Mouse (Mus musculus): ENCODE data around the gene Duox2. TPM values are rescaled to one million over a fixed set of nuclear protein-coding genes. Genes with fewer than 3 reads are reported as not detected.

Gene Duox2
- 0.09 TPM in 1 of 2 replicates, not detected in the other for polyA plus RNA-seq (2015; fragmentation: Nextera tagmentation; extraction: Ambion mirVana)

GRCm38 (mm10) chr2:122298096-122298499, at the start of gene Duox2:
TSS of gene Duox2 (minus strand) at chr2:122298449.

DNA sequence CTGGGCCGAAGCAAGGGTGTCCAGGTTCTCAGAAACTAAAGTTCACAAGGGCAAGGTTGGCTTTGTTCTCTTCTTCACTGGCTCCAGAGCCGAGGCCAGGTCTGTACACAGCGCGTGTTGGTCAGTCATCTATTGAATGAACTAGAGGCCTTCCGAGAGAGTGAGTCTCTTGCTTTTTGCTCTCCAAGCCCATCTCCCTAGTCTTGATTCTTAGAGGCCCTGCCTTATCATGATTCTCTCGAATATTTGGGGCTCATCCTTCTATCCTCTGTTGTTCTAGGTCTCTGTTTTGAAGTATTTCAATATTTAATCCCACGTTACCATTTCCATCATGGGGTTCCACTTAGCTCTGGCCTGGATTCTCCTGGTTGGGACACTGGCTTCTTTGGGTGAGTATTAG, 17.1 kb upstream of the Duox2 start, which contains the start of gene Duox1:
Gene Duox1, plus strand, starts transcription at position 301 of the 400 bp plus-strand sequence.

DNA sequence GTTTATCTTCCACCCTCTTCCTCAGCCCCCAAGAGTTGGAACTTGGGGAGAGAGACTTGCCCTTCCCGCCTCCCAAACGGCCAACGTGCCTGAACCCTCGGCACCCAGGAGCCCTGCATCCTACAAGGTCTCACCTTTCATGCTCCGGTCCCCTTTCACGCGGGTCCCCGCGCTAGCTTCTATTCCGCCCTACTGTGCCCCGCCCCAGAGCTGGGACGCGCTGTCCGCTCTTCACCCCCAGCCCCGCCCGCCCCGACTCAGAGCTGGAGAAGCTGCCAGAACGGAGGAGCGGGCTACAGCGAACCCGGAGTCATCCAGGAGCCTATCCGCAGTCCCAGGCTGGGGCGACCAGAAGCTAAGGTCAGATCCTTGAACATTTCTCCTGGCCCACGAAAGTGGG, 15.3 kb upstream of the Duox2 start, which contains the start of gene Duoxa1:
Gene Duoxa1, minus strand, starts transcription at position 195 of the 400 bp plus-strand sequence.

DNA sequence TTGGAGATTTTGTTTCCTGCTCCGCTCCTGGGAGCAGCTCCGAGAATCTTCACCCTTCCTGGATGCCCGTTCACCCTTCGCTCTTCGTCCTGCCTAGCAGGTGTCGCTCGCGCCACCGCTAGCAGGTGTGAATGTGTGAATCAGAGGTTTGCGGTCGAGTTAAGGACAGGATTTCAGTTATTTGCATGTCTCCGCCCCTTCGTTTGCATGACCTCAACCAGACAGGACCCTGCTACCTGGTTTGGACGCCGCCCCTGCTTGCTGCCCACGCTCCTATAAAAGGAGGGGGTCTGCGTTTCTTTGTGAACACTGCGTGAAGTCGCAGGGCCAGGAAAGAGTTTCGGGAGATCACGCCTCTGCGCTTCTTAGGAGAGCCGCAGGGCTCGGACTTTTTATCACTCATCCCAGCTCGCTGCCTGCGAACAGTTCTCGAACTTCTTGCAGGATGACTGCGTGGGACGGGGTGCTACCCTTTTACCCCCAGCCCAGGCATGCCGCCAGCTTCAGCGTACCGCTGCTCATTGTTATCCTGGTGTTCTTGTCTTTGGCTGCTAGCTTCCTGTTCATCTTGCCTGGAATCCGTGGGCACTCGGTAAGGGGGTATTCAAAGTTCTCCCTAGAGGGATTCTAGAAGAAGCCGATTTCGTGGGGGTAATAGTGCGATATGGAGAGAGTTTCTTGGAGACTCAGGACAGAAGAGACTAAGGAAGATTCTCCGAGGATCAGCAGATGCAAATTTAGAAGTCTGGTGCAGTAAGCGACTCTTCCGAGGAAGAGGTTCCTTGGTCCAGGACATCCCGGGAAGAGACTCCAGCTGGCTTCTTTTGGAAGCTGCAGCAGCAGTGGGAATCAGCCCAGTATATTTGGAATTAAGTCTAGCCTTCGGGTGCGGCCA, 594 bp upstream of the Duox2 start, which contains the start of gene Duoxa2:
Gene Duoxa2, plus strand, starts transcription at position 305 of the 895 bp plus-strand sequence.

GRCm38 (mm10) chr2:122234611-122235288, 63.5 kb downstream of the Duox2 start, which contains the start of gene Sord:
TSS of gene Sord (plus strand) at chr2:122234749.

Other genes with a start within 250 kb of the Duox2 start
- gene Spg11, start 180.1 kb downstream of the Duox2 start, polyA plus RNA-seq (2015; fragmentation: Nextera tagmentation; extraction: Ambion mirVana): 3.2 and 4.9 TPM in 2 replicates
- gene B2m, start 150.8 kb downstream of the Duox2 start, polyA plus RNA-seq (2015; fragmentation: Nextera tagmentation; extraction: Ambion mirVana): 987 and 1,399 TPM in 2 replicates
- gene Trim69, start 137.7 kb downstream of the Duox2 start, polyA plus RNA-seq (2015; fragmentation: Nextera tagmentation; extraction: Ambion mirVana): not detected in 2 replicates
- gene Patl2, start 112.3 kb downstream of the Duox2 start, polyA plus RNA-seq (2015; fragmentation: Nextera tagmentation; extraction: Ambion mirVana): not detected in 2 replicates
- gene Terb2, start 112.2 kb downstream of the Duox2 start, polyA plus RNA-seq (2015; fragmentation: Nextera tagmentation; extraction: Ambion mirVana): not detected in 2 replicates
- gene Sord, start 63.7 kb downstream of the Duox2 start, polyA plus RNA-seq (2015; fragmentation: Nextera tagmentation; extraction: Ambion mirVana): 36.0 and 38.2 TPM in 2 replicates
- 0.12 and 0.25 TPM in 2 replicates for gene Duoxa2, start 451 bp upstream of the Duox2 start, polyA plus RNA-seq (2015; fragmentation: Nextera tagmentation; extraction: Ambion mirVana)
- 0.19 and 0.47 TPM in 2 replicates for gene Duoxa1, start 15.3 kb upstream of the Duox2 start, polyA plus RNA-seq (2015; fragmentation: Nextera tagmentation; extraction: Ambion mirVana)
- gene Duox1, start 17.2 kb upstream of the Duox2 start, polyA plus RNA-seq (2015; fragmentation: Nextera tagmentation; extraction: Ambion mirVana): 0.03 and 0.06 TPM in 2 replicates
- 3.7 and 9.3 TPM in 2 replicates for gene Shf, start 70.7 kb upstream of the Duox2 start, polyA plus RNA-seq (2015; fragmentation: Nextera tagmentation; extraction: Ambion mirVana)
- gene Slc28a2, start 128.0 kb upstream of the Duox2 start, polyA plus RNA-seq (2015; fragmentation: Nextera tagmentation; extraction: Ambion mirVana): 0.19 and 0.62 TPM in 2 replicates
- not detected in 2 replicates for gene Gm14085, start 186.5 kb upstream of the Duox2 start, polyA plus RNA-seq (2015; fragmentation: Nextera tagmentation; extraction: Ambion mirVana)